Mouse (Mus musculus): Measurements from ENCODE around the gene Gas2.

DNA sequence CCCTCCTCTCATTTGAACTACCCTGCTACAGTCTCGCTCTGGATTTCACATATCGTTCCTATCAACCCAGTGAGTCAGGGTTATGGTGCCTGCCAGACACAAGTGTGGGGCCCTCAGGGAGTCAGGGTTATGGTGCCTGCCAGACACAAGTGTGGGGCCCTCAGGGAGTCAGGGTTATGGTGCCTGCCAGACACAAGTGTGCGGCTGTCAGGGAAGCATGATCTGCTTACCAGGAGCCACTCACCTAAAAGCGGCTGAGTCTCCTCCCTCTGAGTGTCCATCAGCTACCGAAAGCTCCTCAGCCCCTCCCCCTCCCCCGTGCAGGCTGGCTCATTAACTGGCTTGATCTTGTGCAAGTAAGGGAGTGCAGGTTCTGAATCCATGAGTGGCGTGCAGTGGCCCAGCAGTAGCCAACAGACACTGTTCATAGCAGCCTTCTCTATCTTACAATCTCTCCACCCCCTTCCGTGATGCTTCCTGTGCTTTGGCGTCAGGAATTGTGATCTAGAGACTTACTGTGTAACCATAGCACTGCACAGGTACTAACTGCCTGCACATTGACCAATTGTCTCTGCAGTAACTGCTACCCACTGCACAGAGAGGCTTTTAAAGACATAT, 93.7 kb downstream of the Gas2 start:
- TF ChIP-seq CTCF (conservative IDR thresholded peaks at IDR 0.05; ENCODE audit: low read length) = no peak
- no peak for TF ChIP-seq NANOG (IDR thresholded peaks at IDR 0.05; ENCODE audit: borderline replicate concordance, low read length)

Data from E14TG2a.4 (cell line).